Mouse (Mus musculus): ENCODE data around the gene Acad10. TPM values are rescaled to one million over a fixed set of nuclear protein-coding genes. Genes with fewer than 3 reads are reported as not detected.
A peak's percentile ranks its signal among the peaks of the same experiment; 100 is the strongest.

Gene Acad10
- polyA plus RNA-seq (2015; fragmentation: Nextera tagmentation; extraction: Ambion mirVana), result 1.3 and 1.4 TPM in 2 replicates

DNA sequence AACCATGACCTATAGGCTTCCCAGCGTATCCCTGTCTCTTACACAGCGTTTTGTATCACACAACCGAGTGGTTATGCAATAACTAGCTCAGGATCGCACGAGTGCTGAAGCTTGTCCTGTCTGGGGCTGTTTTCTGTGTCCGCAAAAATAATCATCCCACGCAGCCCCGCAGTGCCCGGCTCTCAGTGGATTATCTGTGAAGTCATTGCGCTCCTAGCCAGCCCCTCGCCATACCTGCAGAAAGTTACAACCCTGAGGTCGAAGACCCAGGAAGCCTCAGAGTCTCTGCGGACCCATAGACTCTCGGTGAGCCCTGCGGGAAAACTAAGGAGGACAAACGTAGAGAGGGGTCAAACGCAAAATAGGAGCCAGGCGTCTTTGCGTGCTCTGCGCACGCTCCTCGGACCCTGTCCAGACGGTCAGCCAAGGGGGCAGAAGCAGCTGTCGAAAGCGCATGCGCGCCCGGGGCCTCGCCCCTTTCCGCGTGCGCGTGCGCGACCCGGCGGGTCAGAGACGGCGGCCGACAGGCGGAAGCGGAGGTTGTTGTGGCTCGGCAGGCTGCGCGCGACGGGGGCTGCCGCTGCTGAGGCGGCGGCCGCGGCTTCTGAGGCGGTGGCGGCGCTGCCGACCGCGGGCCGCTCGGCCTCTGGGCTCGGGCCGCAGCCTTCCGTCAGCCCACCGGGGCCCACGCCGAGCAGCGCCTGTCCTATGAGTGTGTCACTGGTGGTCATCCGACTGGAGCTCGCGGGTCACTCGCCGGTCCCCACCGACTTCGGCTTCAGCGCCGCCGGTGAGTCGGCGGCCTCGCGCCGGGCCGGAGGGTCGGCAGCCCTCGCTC lies at the start of gene Acad10, which contains the start of gene Brap:
Gene Acad10 (minus strand): TSS at position 456 of the 838 bp plus-strand sequence.
Gene Brap (plus strand): TSS at position 505 of the 838 bp plus-strand sequence.
- 2% methylated on average over 54 of the region's 85 CpGs for WGBS
- peak; percentile 94 for ATAC-seq
- H3K36me3 ChIP-seq (ENCODE audit: control insufficient read depth, insufficient read depth, low read length), result peaks cover 17% of the 10 kb centered on the region
- H3K4me1 ChIP-seq (ENCODE audit: control insufficient read depth, insufficient read depth, low read depth, low read length), result peaks cover 16% of the 10 kb centered on the region
- H3K27ac ChIP-seq (ENCODE audit: low read depth, low read length), result peak within 1 kb of the TSS; percentile 77
- peak within 1 kb of the TSS; percentile 91 for H3K9ac ChIP-seq (ENCODE audit: low read depth, low read length)
- peak within 1 kb of the TSS; percentile 86 for H3K4me2 ChIP-seq (ENCODE audit: low read length)
- no peaks in the 10 kb centered on the region for H3K9me3 ChIP-seq (ENCODE audit: control insufficient read depth, low read length)
- H3K4me3 ChIP-seq (ENCODE audit: low read length), result peak within 1 kb of the TSS; percentile 97
- H3K27me3 ChIP-seq (replicated peaks; ENCODE audit: control insufficient read depth, insufficient read depth, low read length), result no peaks in the 10 kb centered on the region

DNA sequence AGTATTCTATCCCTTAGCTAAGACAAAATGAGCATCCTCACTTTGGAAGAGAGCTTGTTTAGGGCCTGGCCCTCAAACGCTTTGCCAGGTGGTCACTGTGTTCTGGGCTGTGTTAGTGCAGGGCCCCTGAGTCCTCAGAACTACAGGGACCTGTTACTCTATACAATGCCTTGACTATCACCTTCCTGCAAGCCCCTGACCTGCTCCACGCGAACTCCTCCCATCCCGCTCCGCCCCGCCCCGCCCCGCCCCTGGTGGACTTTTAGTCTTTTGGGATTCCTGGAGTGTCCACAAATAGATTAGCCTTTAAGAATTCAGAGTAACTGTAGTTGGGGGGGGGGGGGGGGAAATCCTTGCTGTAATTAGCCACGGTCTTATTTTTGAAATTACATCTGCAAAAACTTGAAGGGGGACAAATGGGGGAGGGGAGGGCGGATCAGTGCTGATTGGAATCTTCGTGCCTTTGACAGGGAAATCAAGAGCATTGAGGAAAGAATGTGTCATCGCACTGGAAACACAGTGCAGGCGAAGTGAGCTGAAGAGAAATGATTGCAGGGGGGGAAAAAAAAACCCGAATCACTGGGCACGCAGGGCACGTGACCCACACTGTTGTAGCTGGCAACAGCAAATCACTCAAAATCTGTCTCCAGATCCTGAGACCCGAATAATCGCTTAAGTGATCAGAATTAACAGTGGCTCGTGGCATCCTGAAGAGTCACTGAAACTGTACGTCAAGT lies 44.4 kb upstream of the Acad10 start:
- no peak for ATAC-seq
- peak overlapping the region; percentile 25 for H3K4me3 ChIP-seq (ENCODE audit: low read length)
- no peaks in the 10 kb centered on the region for H3K9me3 ChIP-seq (ENCODE audit: control insufficient read depth, low read length)
- H3K27me3 ChIP-seq (replicated peaks; ENCODE audit: control insufficient read depth, insufficient read depth, low read length), result no peaks in the 10 kb centered on the region
- 5% methylated on average over 20 of the region's 20 CpGs for WGBS
- peaks cover 2% of the 10 kb centered on the region; the same call in 1 of the 2 replicates for H3K4me1 ChIP-seq (ENCODE audit: control insufficient read depth, insufficient read depth, low read depth, low read length)
- peak overlapping the region; percentile 61 for H3K4me2 ChIP-seq (ENCODE audit: low read length)
- H3K27ac ChIP-seq (ENCODE audit: low read depth, low read length), result no peak overlapping the region
- no peaks in the 10 kb centered on the region for H3K36me3 ChIP-seq (ENCODE audit: control insufficient read depth, insufficient read depth, low read length)
- peak overlapping the region; percentile 31; the same call in 1 of the 2 replicates for H3K9ac ChIP-seq (ENCODE audit: low read depth, low read length)

DNA sequence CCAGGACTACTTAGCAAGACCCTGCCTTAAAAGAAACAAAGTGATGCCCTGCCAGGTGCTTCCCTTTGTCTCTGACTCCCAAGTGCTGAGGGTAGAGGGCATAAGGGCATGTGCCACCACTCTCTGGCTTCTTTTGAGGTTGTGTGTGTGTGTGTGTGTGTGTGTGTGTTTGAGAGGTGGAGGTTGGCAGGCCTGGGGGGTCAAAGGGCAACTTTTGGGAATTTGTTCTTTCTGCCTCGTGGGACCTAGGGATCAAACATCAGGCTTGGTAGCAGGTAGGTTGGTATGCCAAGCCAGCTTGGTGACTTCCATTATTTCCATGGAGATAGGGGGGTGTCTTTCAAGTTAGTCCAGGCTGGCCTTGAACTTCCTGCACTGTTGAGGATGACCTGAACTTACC lies 43.0 kb upstream of the Acad10 start:
- Histone ChIP-seq H3K4me2 (ENCODE audit: low read length) (no peak overlapping the region), H3K9me3 (ENCODE audit: control insufficient read depth, low read length) (no peaks in the 10 kb centered on the region), H3K9ac (ENCODE audit: low read depth, low read length) (no peak overlapping the region), H3K27me3 (replicated peaks; ENCODE audit: control insufficient read depth, insufficient read depth, low read length) (no peaks in the 10 kb centered on the region; the same call in 1 of the 2 replicates), H3K36me3 (ENCODE audit: control insufficient read depth, insufficient read depth, low read length) (no peaks in the 10 kb centered on the region), H3K27ac (ENCODE audit: low read depth, low read length) (no peak overlapping the region), H3K4me1 (ENCODE audit: control insufficient read depth, insufficient read depth, low read depth, low read length) (peaks cover 2% of the 10 kb centered on the region; the same call in 1 of the 2 replicates), H3K4me3 (ENCODE audit: low read length) (no peak overlapping the region)
- ATAC-seq, result no peak
- WGBS, result 68% methylated on average over 1 of the region's 1 CpGs

DNA sequence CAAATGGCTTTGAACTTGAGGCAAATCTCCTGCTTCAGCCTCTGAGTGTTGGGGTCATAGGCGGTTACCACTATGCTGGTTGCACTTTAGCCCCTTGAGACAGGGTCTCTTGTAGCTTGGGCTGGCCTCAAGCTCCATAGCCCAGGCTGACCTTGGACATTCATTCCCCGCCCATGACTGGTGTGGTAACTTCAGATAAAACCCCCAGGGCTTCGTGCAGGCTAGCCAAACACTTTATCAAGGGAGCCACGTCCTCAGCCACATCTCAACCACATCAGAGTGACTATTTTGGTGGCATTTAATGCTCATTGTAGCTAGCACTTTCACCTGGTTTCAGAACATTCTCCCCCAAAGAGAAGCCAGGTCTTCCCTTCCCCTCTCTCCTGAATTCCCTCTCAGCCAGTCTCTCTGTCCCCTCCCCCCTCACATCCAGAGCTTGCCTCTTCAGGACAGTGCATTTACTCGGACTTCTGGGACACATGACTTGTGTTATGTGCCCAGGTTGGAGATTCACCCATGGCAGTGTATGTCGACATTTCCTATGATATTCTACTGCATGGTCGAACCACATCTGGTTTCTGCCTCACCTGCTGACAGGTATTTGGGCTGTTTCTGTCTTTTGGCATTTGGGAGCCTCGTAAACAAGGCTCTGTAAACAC lies 40.9 kb upstream of the Acad10 start:
- WGBS, result 70% methylated on average over 8 of the region's 8 CpGs
- Histone ChIP-seq H3K27me3 (replicated peaks; ENCODE audit: control insufficient read depth, insufficient read depth, low read length) (no peaks in the 10 kb centered on the region; the same call in 1 of the 2 replicates), H3K27ac (ENCODE audit: low read depth, low read length) (no peak overlapping the region), H3K4me2 (ENCODE audit: low read length) (no peak overlapping the region), H3K9me3 (ENCODE audit: control insufficient read depth, low read length) (no peaks in the 10 kb centered on the region), H3K36me3 (ENCODE audit: control insufficient read depth, insufficient read depth, low read length) (no peaks in the 10 kb centered on the region), H3K4me1 (ENCODE audit: control insufficient read depth, insufficient read depth, low read depth, low read length) (peaks cover 2% of the 10 kb centered on the region; the same call in 1 of the 2 replicates), H3K4me3 (ENCODE audit: low read length) (no peak overlapping the region), H3K9ac (ENCODE audit: low read depth, low read length) (no peak overlapping the region)
- ATAC-seq, result no peak

DNA sequence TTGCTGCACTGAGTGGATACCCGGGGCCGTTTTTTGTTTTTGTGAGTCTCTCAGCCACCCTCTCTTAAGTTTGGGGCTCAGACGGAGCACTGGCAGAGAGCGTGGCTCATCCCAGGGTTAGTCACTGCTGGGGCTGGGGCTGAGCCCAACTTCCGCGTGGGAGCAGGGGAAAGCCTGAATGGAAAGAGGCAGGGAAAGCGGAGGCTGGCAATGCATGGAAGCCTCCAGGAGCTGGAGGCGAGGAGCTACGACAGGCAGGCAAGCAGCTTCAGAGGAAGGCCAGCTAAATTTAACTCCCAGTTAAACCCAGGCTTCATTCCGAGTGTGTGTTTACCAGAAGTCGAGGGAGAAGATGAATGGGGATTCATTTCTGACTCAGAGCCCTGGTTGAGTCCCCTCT lies 40.2 kb upstream of the Acad10 start:
- H3K36me3 ChIP-seq (ENCODE audit: control insufficient read depth, insufficient read depth, low read length), result no peaks in the 10 kb centered on the region
- WGBS, result 34% methylated on average over 11 of the region's 11 CpGs
- no peak for ATAC-seq
- H3K9me3 ChIP-seq (ENCODE audit: control insufficient read depth, low read length), result no peaks in the 10 kb centered on the region
- no peak overlapping the region for H3K4me3 ChIP-seq (ENCODE audit: low read length)
- peaks cover 2% of the 10 kb centered on the region; the same call in 1 of the 2 replicates for H3K4me1 ChIP-seq (ENCODE audit: control insufficient read depth, insufficient read depth, low read depth, low read length)
- H3K27me3 ChIP-seq (replicated peaks; ENCODE audit: control insufficient read depth, insufficient read depth, low read length), result no peaks in the 10 kb centered on the region; the same call in 1 of the 2 replicates
- H3K9ac ChIP-seq (ENCODE audit: low read depth, low read length), result no peak overlapping the region
- no peak overlapping the region for H3K27ac ChIP-seq (ENCODE audit: low read depth, low read length)
- H3K4me2 ChIP-seq (ENCODE audit: low read length), result no peak overlapping the region

DNA sequence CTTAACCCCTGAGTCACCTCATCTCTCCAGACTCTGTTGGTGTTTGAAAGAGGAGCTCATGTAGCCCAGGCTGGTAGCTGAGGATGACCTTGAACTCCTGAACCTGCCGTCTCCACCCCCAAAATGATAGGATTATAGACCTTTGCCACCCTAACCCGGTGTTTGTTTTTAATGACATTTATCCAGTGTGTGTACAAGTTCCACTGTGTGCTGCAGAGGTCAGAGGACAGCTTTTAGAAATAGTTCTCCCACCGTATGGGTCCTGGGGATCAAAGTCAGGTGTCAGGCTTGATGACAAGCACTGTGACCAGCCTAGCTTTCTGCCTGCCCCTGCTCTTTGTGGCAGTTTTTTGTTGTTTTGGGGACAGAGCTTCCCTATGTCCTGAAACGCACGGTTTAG lies 39.6 kb upstream of the Acad10 start:
- 64% methylated on average over 5 of the region's 5 CpGs for WGBS
- H3K36me3 ChIP-seq (ENCODE audit: control insufficient read depth, insufficient read depth, low read length), result no peaks in the 10 kb centered on the region
- H3K27me3 ChIP-seq (replicated peaks; ENCODE audit: control insufficient read depth, insufficient read depth, low read length), result no peaks in the 10 kb centered on the region; the same call in 1 of the 2 replicates
- no peak overlapping the region for H3K4me2 ChIP-seq (ENCODE audit: low read length)
- ATAC-seq, result no peak
- H3K27ac ChIP-seq (ENCODE audit: low read depth, low read length), result no peak overlapping the region
- H3K9me3 ChIP-seq (ENCODE audit: control insufficient read depth, low read length), result no peaks in the 10 kb centered on the region
- H3K4me3 ChIP-seq (ENCODE audit: low read length), result no peak overlapping the region
- H3K4me1 ChIP-seq (ENCODE audit: control insufficient read depth, insufficient read depth, low read depth, low read length), result peaks cover under 1% of the 10 kb centered on the region; the same call in 1 of the 2 replicates
- no peak overlapping the region for H3K9ac ChIP-seq (ENCODE audit: low read depth, low read length)

DNA sequence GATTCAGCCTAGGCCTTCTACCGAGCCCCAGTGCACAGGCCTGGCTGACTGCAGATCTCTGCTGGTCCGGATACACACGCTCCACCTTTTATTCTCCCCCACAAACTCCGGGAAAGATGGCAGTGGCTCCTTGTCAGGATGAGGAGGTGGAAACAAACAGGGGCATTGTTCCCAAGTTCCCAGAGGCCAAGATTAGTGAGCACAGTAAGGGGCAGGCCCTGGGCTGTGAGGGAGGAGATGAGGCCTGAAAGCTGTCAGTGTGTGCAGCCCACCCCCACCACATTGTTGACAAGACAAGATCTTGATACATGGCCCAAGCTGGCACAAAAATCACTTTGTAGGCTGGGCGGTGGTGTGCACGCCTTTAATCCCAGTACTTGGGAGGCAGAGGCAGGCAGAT lies 36.4 kb upstream of the Acad10 start:
- Histone ChIP-seq H3K4me3 (ENCODE audit: low read length) (no peak overlapping the region), H3K4me1 (ENCODE audit: control insufficient read depth, insufficient read depth, low read depth, low read length) (no peaks in the 10 kb centered on the region), H3K27me3 (replicated peaks; ENCODE audit: control insufficient read depth, insufficient read depth, low read length) (no peaks in the 10 kb centered on the region; the same call in 1 of the 2 replicates), H3K9ac (ENCODE audit: low read depth, low read length) (no peak overlapping the region), H3K27ac (ENCODE audit: low read depth, low read length) (no peak overlapping the region), H3K9me3 (ENCODE audit: control insufficient read depth, low read length) (no peaks in the 10 kb centered on the region), H3K36me3 (ENCODE audit: control insufficient read depth, insufficient read depth, low read length) (no peaks in the 10 kb centered on the region), H3K4me2 (ENCODE audit: low read length) (no peak overlapping the region)
- WGBS, result 49% methylated on average over 6 of the region's 6 CpGs
- ATAC-seq, result no peak

DNA sequence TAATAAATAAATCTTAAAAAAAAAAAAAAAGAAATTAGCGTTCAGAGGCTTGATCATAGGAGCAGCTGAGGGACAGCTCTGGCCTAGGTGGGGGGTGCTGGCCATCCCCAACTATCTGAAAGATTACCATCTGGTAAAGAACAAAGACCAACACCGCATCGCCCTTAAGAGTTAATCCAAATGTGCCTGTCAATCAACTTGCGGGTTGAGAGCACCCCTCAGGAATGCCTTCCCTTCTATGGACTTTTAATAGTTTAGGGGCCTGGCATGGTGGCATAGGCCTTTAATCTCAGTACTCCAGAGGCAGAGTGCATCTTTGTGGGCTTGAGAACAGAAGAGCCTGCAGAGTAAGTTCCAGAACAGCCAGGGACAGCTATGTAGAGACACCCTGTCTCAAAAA lies 32.6 kb upstream of the Acad10 start:
- Histone ChIP-seq H3K27me3 (replicated peaks; ENCODE audit: control insufficient read depth, insufficient read depth, low read length) (no peaks in the 10 kb centered on the region), H3K36me3 (ENCODE audit: control insufficient read depth, insufficient read depth, low read length) (no peaks in the 10 kb centered on the region), H3K9ac (ENCODE audit: low read depth, low read length) (no peak overlapping the region), H3K4me3 (ENCODE audit: low read length) (no peak overlapping the region), H3K4me1 (ENCODE audit: control insufficient read depth, insufficient read depth, low read depth, low read length) (peaks cover 3% of the 10 kb centered on the region), H3K27ac (ENCODE audit: low read depth, low read length) (no peak overlapping the region), H3K9me3 (ENCODE audit: control insufficient read depth, low read length) (no peaks in the 10 kb centered on the region), H3K4me2 (ENCODE audit: low read length) (no peak overlapping the region)
- 86% methylated on average over 4 of the region's 4 CpGs for WGBS
- ATAC-seq, result no peak
